Mouse (Mus musculus) frontal cortex, postnatal 25 days (tissue): ENCODE results near the gene Barx2.

Experiments used
- DNase-seq, 2 experiments: peaks; one replicate each; pipeline ENCODE4 v3.0.0; 2022; ENCODE audit warnings: low spot score in 2 of 2

The Barx2 gene

GRCm38 (mm10) chr9:31808753-31809152, 104.5 kb downstream of the Barx2 start:
- DNase-seq = no peak

GRCm38 (mm10) chr9:31802641-31803040, 110.6 kb downstream of the Barx2 start:
- DNase-seq = no peak
